Mouse (Mus musculus): ENCODE results near the gene Nat9. TPM values are rescaled to one million over a fixed set of nuclear protein-coding genes. Genes with fewer than 3 reads are reported as not detected.

Nat9 gene
- polyA plus RNA-seq, 2 experiments: 7.7 to 8.2 TPM

- no peak overlapping the region for H3K4me2 ChIP-seq (ENCODE audit: low read depth)
- H3K27me3 ChIP-seq (ENCODE audit: control insufficient read depth, insufficient read depth, low read length): no peaks in the 10 kb centered on the region
- no peak overlapping the region for H3K27ac ChIP-seq
- H3K9me3 ChIP-seq (ENCODE audit: control insufficient read depth, low read length): no peaks in the 10 kb centered on the region
- WGBS (ENCODE audit: insufficient replicate concordance): 62% methylated on average over 9 of the region's 9 CpGs
- H3K36me3 ChIP-seq (replicated peaks; ENCODE audit: control insufficient read depth, insufficient read depth, low read depth): no peaks in the 10 kb centered on the region
- no peak overlapping the region for H3K4me3 ChIP-seq (ENCODE audit: insufficient read depth in 1 of 2, low read depth in 2 of 2, low read length in 2 of 2)
- no peak for TF ChIP-seq EP300 (IDR thresholded peaks at IDR 0.05; ENCODE audit: low read depth)
- TF ChIP-seq CTCF (IDR thresholded peaks at IDR 0.05; ENCODE audit: low read depth): no peak
- no peak for DNase-seq (ENCODE audit: low read depth in 3 of 3, low spot score in 3 of 3)
- no peaks in the 10 kb centered on the region for H3K4me1 ChIP-seq (replicated peaks; ENCODE audit: control insufficient read depth in 2 of 2, insufficient read depth in 2 of 2, low read length in 1 of 2)
- ATAC-seq (ENCODE audit: insufficient read depth): no peak
- H3K9ac ChIP-seq (replicated peaks): no peak overlapping the region
These were observed 44.3 kb upstream of the Nat9 start for GRCm38 (mm10) chr11:115231924-115232323.

GRCm38 (mm10) chr11:115231168-115231915, 43.7 kb upstream of the Nat9 start:
- H3K4me3 ChIP-seq (ENCODE audit: insufficient read depth in 1 of 2, low read depth in 2 of 2, low read length in 2 of 2): no peak overlapping the region
- no peak overlapping the region for H3K9ac ChIP-seq (replicated peaks)
- 0 out of 4 replicates have a peak, but pooled peaks cover 0 to 2% of the 10 kb centered on the region in 2 experiments for H3K4me1 ChIP-seq (replicated peaks; ENCODE audit: control insufficient read depth in 2 of 2, insufficient read depth in 2 of 2, low read length in 1 of 2)
- WGBS (ENCODE audit: insufficient replicate concordance): 38% methylated on average over 14 of the region's 14 CpGs
- no peaks in the 10 kb centered on the region for H3K36me3 ChIP-seq (replicated peaks; ENCODE audit: control insufficient read depth, insufficient read depth, low read depth)
- H3K27me3 ChIP-seq (ENCODE audit: control insufficient read depth, insufficient read depth, low read length): no peaks in the 10 kb centered on the region
- H3K27ac ChIP-seq: no peak overlapping the region
- H3K9me3 ChIP-seq (ENCODE audit: control insufficient read depth, low read length): no peaks in the 10 kb centered on the region
- no peak overlapping the region for H3K4me2 ChIP-seq (ENCODE audit: low read depth)
- no peak for DNase-seq (ENCODE audit: low read depth in 3 of 3, low spot score in 3 of 3)
- ATAC-seq (ENCODE audit: insufficient read depth): no peak
- TF ChIP-seq CTCF (IDR thresholded peaks at IDR 0.05; ENCODE audit: low read depth) (no peak), EP300 (IDR thresholded peaks at IDR 0.05; ENCODE audit: low read depth) (no peak)

- H3K4me3 ChIP-seq (ENCODE audit: insufficient read depth in 1 of 2, low read depth in 2 of 2, low read length in 2 of 2): no peak overlapping the region
- H3K27me3 ChIP-seq (ENCODE audit: control insufficient read depth, insufficient read depth, low read length): no peaks in the 10 kb centered on the region
- no peaks in the 10 kb centered on the region for H3K9me3 ChIP-seq (ENCODE audit: control insufficient read depth, low read length)
- no peak overlapping the region for H3K9ac ChIP-seq (replicated peaks)
- TF ChIP-seq EP300 (IDR thresholded peaks at IDR 0.05; ENCODE audit: low read depth) (no peak), CTCF (IDR thresholded peaks at IDR 0.05; ENCODE audit: low read depth) (no peak)
- no peak overlapping the region for H3K27ac ChIP-seq
- no peak for ATAC-seq (ENCODE audit: insufficient read depth)
- no peaks in the 10 kb centered on the region for H3K36me3 ChIP-seq (replicated peaks; ENCODE audit: control insufficient read depth, insufficient read depth, low read depth)
- H3K4me2 ChIP-seq (ENCODE audit: low read depth): no peak overlapping the region
- 55% methylated on average over 15 of the region's 15 CpGs for WGBS (ENCODE audit: insufficient replicate concordance)
- 0 out of 4 replicates have a peak, but pooled peaks cover 0 to 2% of the 10 kb centered on the region in 2 experiments for H3K4me1 ChIP-seq (replicated peaks; ENCODE audit: control insufficient read depth in 2 of 2, insufficient read depth in 2 of 2, low read length in 1 of 2)
- no peak for DNase-seq (ENCODE audit: low read depth in 3 of 3, low spot score in 3 of 3)
These were observed 41.6 kb upstream of the Nat9 start for GRCm38 (mm10) chr11:115229021-115229930.

GRCm38 (mm10) chr11:115228430-115228829, 40.8 kb upstream of the Nat9 start:
- no peaks in the 10 kb centered on the region for H3K27me3 ChIP-seq (ENCODE audit: control insufficient read depth, insufficient read depth, low read length)
- H3K4me2 ChIP-seq (ENCODE audit: low read depth): no peak overlapping the region
- TF ChIP-seq CTCF (IDR thresholded peaks at IDR 0.05; ENCODE audit: low read depth) (no peak), EP300 (IDR thresholded peaks at IDR 0.05; ENCODE audit: low read depth) (no peak)
- no peaks in the 10 kb centered on the region for H3K36me3 ChIP-seq (replicated peaks; ENCODE audit: control insufficient read depth, insufficient read depth, low read depth)
- H3K9ac ChIP-seq (replicated peaks): no peak overlapping the region
- no peak for DNase-seq (ENCODE audit: low read depth in 3 of 3, low spot score in 3 of 3)
- 0 out of 4 replicates have a peak, but pooled peaks cover 0 to 2% of the 10 kb centered on the region in 2 experiments for H3K4me1 ChIP-seq (replicated peaks; ENCODE audit: control insufficient read depth in 2 of 2, insufficient read depth in 2 of 2, low read length in 1 of 2)
- no peak overlapping the region for H3K27ac ChIP-seq
- no peak overlapping the region for H3K4me3 ChIP-seq (ENCODE audit: insufficient read depth in 1 of 2, low read depth in 2 of 2, low read length in 2 of 2)
- H3K9me3 ChIP-seq (ENCODE audit: control insufficient read depth, low read length): no peaks in the 10 kb centered on the region
- 48% methylated on average over 7 of the region's 7 CpGs for WGBS (ENCODE audit: insufficient replicate concordance)
- ATAC-seq (ENCODE audit: insufficient read depth): no peak

- TF ChIP-seq CTCF (IDR thresholded peaks at IDR 0.05; ENCODE audit: low read depth) (no peak), EP300 (IDR thresholded peaks at IDR 0.05; ENCODE audit: low read depth) (no peak)
- Histone ChIP-seq H3K4me1 (replicated peaks; ENCODE audit: control insufficient read depth in 2 of 2, insufficient read depth in 2 of 2, low read length in 1 of 2) (0 out of 4 replicates have a peak, but pooled peaks cover 0 to 2% of the 10 kb centered on the region in 2 experiments), H3K27me3 (ENCODE audit: control insufficient read depth, insufficient read depth, low read length) (no peaks in the 10 kb centered on the region), H3K27ac (no peak overlapping the region), H3K9me3 (ENCODE audit: control insufficient read depth, low read length) (no peaks in the 10 kb centered on the region), H3K36me3 (replicated peaks; ENCODE audit: control insufficient read depth, insufficient read depth, low read depth) (no peaks in the 10 kb centered on the region), H3K4me2 (ENCODE audit: low read depth) (no peak overlapping the region), H3K4me3 (ENCODE audit: insufficient read depth in 1 of 2, low read depth in 2 of 2, low read length in 2 of 2) (no peak overlapping the region), H3K9ac (replicated peaks) (no peak overlapping the region)
- WGBS (ENCODE audit: insufficient replicate concordance): 62% methylated on average over 12 of the region's 12 CpGs
- ATAC-seq (ENCODE audit: insufficient read depth) (no peak), DNase-seq (ENCODE audit: low read depth in 3 of 3, low spot score in 3 of 3) (no peak)
These were observed 40.0 kb upstream of the Nat9 start for GRCm38 (mm10) chr11:115227640-115228039.

Data from liver, embryonic 14.5 days (tissue).